Mouse (Mus musculus) neural tube, embryonic 15.5 days (tissue): ENCODE measurements around the gene Borcs5. TPM values are rescaled to one million over a fixed set of nuclear protein-coding genes. Genes with fewer than 3 reads are reported as not detected.

Source experiments
- ATAC-seq: fragments of 200-750 bp; cut with Nextera tagmentation; 2 replicates; pipeline ENCODE4 v1.8.0; 2017; ENCODE audit warnings: mild to moderate bottlenecking, moderate TSS enrichment, moderate library complexity; ENCODE audit not compliant: low FRiP score
- H3K27ac ChIP-seq: fragments of 300-500 bp; sonication (generic); replicated peaks from 2 replicates; pipeline ENCODE4 v1.5.1; 2015; ENCODE audit warnings: mild to moderate bottlenecking, inconsistent platforms
- H3K27me3 ChIP-seq: fragments of 300-500 bp; sonication (generic); replicated peaks from 2 replicates; pipeline ENCODE4 v1.6.1; 2015; ENCODE audit warnings: inconsistent platforms
- H3K36me3 ChIP-seq: fragments of 300-500 bp; sonication (generic); 2 replicates; pipeline ENCODE4 v1.6.1; 2015; ENCODE audit warnings: inconsistent platforms
- H3K4me1 ChIP-seq: fragments of 300-500 bp; sonication (generic); 2 replicates; pipeline ENCODE4 v1.6.1; 2015; ENCODE audit warnings: inconsistent platforms
- H3K4me2 ChIP-seq: fragments of 300-500 bp; sonication (generic); 2 replicates; pipeline ENCODE4 v1.6.1; 2015; ENCODE audit warnings: inconsistent platforms, mild to moderate bottlenecking, moderate library complexity
- H3K4me3 ChIP-seq: fragments of 300-500 bp; sonication (generic); replicated peaks from 2 replicates; pipeline ENCODE4 v1.5.1; 2015; ENCODE audit warnings: mild to moderate bottlenecking, inconsistent platforms
- H3K9ac ChIP-seq: fragments of 300-500 bp; sonication (generic); replicated peaks from 2 replicates; pipeline ENCODE4 v1.6.1; 2015; ENCODE audit warnings: mild to moderate bottlenecking, inconsistent platforms
- H3K9me3 ChIP-seq: fragments of 300-500 bp; sonication (generic); replicated peaks from 2 replicates; pipeline ENCODE4 v1.6.1; 2016; ENCODE audit warnings: inconsistent platforms
- WGBS: fragments of 180-500 bp; shearing (Covaris S2); methylation state at CpG from one replicate; pipeline ENCODE4 v1.1.7; 2015; ENCODE audit warnings: mixed read lengths; 5-methylcytosine and 5-hydroxymethylcytosine counted together
- polyA plus RNA-seq: library from polyadenylated mRNA; unstranded; fragments of >200 nt; fragmentation: Nextera tagmentation; extraction: Ambion mirVana; gene quantifications from 2 replicates; pipeline ENCODE4 v1.2.1, GENCODE M21; 2015

Borcs5 gene
- polyA plus RNA-seq, 1 experiment from 2014 or later, result 44.3 TPM

- H3K9ac ChIP-seq, result no peak overlapping the region
- 0 out of 2 replicates have a peak, but pooled peaks cover 2% of the 10 kb centered on the region for H3K4me1 ChIP-seq
- no peaks in the 10 kb centered on the region for H3K36me3 ChIP-seq
- no peak overlapping the region for H3K4me2 ChIP-seq
- H3K9me3 ChIP-seq, result no peaks in the 10 kb centered on the region
- H3K27me3 ChIP-seq, result no peaks in the 10 kb centered on the region
- H3K27ac ChIP-seq, result no peak overlapping the region
- WGBS, result 90% methylated on average over 9 of the region's 9 CpGs
- ATAC-seq, result no peak
- H3K4me3 ChIP-seq, result no peak overlapping the region
These were observed 28.9 kb upstream of the Borcs5 start for GRCm38 (mm10) chr6:134610380-134610779.

GRCm38 (mm10) chr6:134611896-134612295, 27.4 kb upstream of the Borcs5 start:
- no peak overlapping the region for H3K9ac ChIP-seq
- WGBS, result 81% methylated on average over 13 of the region's 13 CpGs
- H3K4me3 ChIP-seq, result no peak overlapping the region
- no peak for ATAC-seq
- H3K4me1 ChIP-seq, result 0 out of 2 replicates have a peak, but pooled peaks cover 2% of the 10 kb centered on the region
- H3K4me2 ChIP-seq, result no peak overlapping the region
- H3K36me3 ChIP-seq, result no peaks in the 10 kb centered on the region
- H3K27ac ChIP-seq, result no peak overlapping the region
- H3K27me3 ChIP-seq, result no peaks in the 10 kb centered on the region
- H3K9me3 ChIP-seq, result no peaks in the 10 kb centered on the region

DNA sequence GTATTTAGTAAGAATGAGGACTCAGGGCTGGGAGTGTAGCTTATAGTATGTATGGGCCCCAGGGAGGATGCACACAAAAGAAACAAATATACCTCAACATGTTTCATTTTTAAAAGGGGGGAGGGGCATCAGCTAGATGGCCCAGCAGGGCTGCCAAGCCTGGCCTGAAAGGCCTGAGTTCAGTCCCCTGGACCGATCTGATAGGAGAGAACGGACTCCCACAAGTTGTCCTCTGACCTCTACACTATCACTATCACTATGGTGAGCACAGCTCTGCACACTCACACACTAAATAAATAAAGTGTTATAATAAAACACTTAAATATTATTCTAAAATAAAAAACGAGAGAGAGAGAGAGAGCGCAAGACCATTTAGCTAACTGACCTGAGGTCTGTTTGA, 25.0 kb upstream of the Borcs5 start:
- no peak overlapping the region for H3K27ac ChIP-seq
- no peak for ATAC-seq
- no peaks in the 10 kb centered on the region for H3K9me3 ChIP-seq
- no peaks in the 10 kb centered on the region for H3K27me3 ChIP-seq
- no peak overlapping the region for H3K9ac ChIP-seq
- no peak overlapping the region for H3K4me2 ChIP-seq
- 80% methylated on average over 4 of the region's 4 CpGs for WGBS
- no peak overlapping the region for H3K4me3 ChIP-seq
- 0 out of 2 replicates have a peak, but pooled peaks cover 2% of the 10 kb centered on the region for H3K4me1 ChIP-seq
- no peaks in the 10 kb centered on the region for H3K36me3 ChIP-seq

DNA sequence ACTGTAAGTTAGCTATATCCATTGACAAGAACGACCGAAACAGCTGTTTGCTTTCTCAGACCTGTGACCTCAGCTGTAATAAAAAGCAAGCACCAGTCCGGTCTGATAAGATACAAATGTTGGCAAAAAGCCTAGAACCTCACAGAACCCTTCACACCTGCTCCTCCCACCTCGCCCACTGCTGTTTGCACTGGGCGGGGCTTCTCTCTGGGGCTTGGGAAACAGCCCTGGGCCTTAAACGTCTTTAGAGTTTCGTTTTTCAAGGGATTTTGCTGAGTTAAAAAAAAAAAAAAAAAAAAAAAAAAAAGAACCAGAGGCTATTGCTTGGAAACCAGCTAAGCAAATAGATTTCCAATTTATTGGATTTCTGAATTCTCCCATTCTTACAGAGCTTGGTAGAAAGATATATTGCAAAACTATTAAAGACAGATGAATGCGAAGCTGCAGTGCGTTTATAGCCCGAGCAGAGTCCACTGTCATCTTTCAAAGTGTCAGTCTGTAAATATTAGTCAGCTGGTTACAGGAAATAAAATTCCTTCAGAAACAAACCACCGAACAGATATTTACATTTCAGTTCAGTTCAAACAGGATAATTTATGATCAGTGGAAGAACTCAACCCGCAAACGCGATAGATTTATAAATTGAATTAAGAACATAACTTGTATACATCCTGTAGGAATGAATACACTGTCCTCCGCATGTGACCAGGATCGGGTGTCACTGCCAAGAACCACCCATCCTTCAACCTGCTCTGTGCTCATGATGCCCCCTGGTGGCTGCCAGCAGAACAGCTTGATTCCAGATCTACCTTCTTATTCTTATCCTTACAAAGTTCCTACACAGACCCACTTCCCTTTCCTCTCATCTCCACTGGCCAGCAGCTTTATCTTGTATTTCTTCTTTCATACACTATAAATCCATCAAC, 24.3 kb upstream of the Borcs5 start:
- Histone ChIP-seq H3K27me3 (no peaks in the 10 kb centered on the region), H3K4me2 (peak overlapping the region; percentile 30), H3K9ac (no peak overlapping the region), H3K9me3 (no peaks in the 10 kb centered on the region), H3K36me3 (no peaks in the 10 kb centered on the region), H3K27ac (no peak overlapping the region), H3K4me3 (no peak overlapping the region), H3K4me1 (0 out of 2 replicates have a peak, but pooled peaks cover 2% of the 10 kb centered on the region)
- peak; percentile 58 for ATAC-seq
- WGBS, result 20% methylated on average over 16 of the region's 16 CpGs

DNA sequence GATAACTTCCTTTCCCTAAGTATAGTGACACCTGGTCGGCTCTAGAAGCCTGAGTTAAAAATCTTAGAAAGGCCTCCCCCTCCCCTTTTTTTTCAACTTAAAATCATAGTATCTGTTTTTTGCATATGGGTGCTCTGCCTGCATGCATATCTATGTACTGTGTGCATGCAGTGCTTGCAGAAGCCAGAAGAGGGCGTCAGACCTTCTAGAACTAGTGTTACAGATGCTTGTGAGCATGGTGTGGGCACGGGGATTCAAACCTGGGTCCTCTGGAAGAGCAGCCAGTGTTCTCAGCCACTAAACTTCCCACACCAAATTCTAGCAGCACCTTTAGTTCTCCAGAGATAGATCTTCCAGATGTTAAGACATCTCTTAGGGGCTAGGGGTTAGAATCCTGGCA, 21.7 kb upstream of the Borcs5 start:
- no peak overlapping the region for H3K9ac ChIP-seq
- H3K4me2 ChIP-seq, result no peak overlapping the region
- 0 out of 2 replicates have a peak, but pooled peaks cover 2% of the 10 kb centered on the region for H3K4me1 ChIP-seq
- no peak overlapping the region for H3K4me3 ChIP-seq
- no peaks in the 10 kb centered on the region for H3K27me3 ChIP-seq
- WGBS, result 60% methylated on average over 3 of the region's 3 CpGs
- ATAC-seq, result no peak
- H3K9me3 ChIP-seq, result no peaks in the 10 kb centered on the region
- H3K36me3 ChIP-seq, result no peaks in the 10 kb centered on the region
- H3K27ac ChIP-seq, result no peak overlapping the region

DNA sequence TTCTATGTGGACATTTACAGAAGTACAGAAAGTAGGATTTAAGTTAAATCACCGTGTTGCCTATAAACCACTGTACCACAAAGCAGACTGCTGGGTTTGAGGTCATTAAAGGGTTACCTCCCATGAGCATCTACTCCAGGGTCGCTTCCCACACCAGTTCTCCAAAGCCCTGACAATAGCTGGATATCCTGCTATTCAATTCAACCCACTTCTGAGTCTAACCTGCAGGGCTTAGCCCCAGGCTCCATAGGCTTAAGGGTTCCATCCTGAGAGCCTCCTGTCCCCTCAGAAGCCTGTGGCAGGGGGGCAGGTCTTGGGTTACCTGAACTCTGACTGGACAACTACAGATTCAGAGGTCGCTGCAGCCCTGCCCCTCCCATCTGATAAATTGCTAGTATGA, 19.2 kb upstream of the Borcs5 start:
- Histone ChIP-seq H3K27ac (no peak overlapping the region), H3K4me3 (no peak overlapping the region), H3K36me3 (no peaks in the 10 kb centered on the region), H3K9me3 (no peaks in the 10 kb centered on the region), H3K27me3 (no peaks in the 10 kb centered on the region), H3K4me2 (no peak overlapping the region), H3K4me1 (no peaks in the 10 kb centered on the region), H3K9ac (no peak overlapping the region)
- WGBS, result 64% methylated on average over 3 of the region's 3 CpGs
- ATAC-seq, result no peak

- H3K27ac ChIP-seq, result no peak overlapping the region
- no peaks in the 10 kb centered on the region for H3K4me1 ChIP-seq
- no peaks in the 10 kb centered on the region for H3K36me3 ChIP-seq
- no peak overlapping the region for H3K4me2 ChIP-seq
- no peaks in the 10 kb centered on the region for H3K27me3 ChIP-seq
- no peak overlapping the region for H3K4me3 ChIP-seq
- H3K9ac ChIP-seq, result no peak overlapping the region
- 72% methylated on average over 6 of the region's 6 CpGs for WGBS
- ATAC-seq, result no peak
- no peaks in the 10 kb centered on the region for H3K9me3 ChIP-seq
These were observed 18.3 kb upstream of the Borcs5 start for GRCm38 (mm10) chr6:134620846-134621551.

DNA sequence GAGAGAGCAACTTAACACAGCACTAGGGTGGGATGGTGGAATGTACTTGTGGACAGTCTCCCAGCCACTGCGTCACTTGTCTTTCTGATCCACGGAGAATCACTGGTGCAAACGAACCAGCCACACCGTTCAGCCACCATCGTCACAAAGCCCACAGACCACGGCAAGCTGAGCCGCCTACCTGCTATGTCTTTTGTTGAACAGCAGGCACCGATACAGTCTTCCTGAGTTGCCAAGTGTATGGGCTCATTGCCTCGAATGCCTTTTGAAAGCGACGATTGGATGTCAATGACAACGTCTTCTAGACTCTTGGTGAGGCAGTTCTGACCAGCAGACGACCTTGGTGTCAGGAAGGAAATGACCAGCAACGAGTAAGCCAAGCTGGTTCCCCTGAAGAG, 17.8 kb upstream of the Borcs5 start:
- H3K4me1 ChIP-seq, result no peaks in the 10 kb centered on the region
- H3K4me3 ChIP-seq, result no peak overlapping the region
- H3K36me3 ChIP-seq, result no peaks in the 10 kb centered on the region
- H3K9ac ChIP-seq, result no peak overlapping the region
- WGBS, result 84% methylated on average over 14 of the region's 14 CpGs
- ATAC-seq, result no peak
- H3K27me3 ChIP-seq, result no peaks in the 10 kb centered on the region
- no peak overlapping the region for H3K27ac ChIP-seq
- H3K9me3 ChIP-seq, result no peaks in the 10 kb centered on the region
- no peak overlapping the region for H3K4me2 ChIP-seq

GRCm38 (mm10) chr6:134625431-134625830, 13.9 kb upstream of the Borcs5 start:
- no peaks in the 10 kb centered on the region for H3K36me3 ChIP-seq
- no peak for ATAC-seq
- 0 out of 2 replicates have a peak, but pooled peaks cover under 1% of the 10 kb centered on the region for H3K27me3 ChIP-seq
- H3K4me1 ChIP-seq, result no peaks in the 10 kb centered on the region
- H3K4me3 ChIP-seq, result no peak overlapping the region
- 73% methylated on average over 12 of the region's 12 CpGs for WGBS
- H3K4me2 ChIP-seq, result no peak overlapping the region
- H3K9me3 ChIP-seq, result no peaks in the 10 kb centered on the region
- H3K9ac ChIP-seq, result no peak overlapping the region
- no peak overlapping the region for H3K27ac ChIP-seq

DNA sequence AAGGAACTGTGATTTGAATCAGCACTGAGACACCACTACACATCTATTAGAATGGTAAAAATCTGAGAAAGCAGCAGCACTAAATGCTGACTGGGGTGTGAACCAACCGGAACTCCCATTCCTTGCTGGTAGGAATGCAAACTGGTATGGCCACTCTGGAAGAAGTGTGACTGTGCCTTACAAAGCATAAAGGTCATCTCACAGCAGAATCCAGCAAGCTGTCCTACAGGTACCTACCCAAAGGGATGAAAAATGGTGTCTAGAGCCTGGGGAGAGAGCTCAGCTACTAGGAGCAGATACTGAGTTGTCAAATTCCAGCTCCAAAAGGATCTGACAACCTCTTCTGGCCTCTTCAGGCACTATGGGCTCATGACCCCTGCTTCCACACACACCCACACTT, 12.7 kb upstream of the Borcs5 start:
- no peaks in the 10 kb centered on the region for H3K4me1 ChIP-seq
- no peak for ATAC-seq
- WGBS, result 93% methylated on average over 1 of the region's 1 CpGs

DNA sequence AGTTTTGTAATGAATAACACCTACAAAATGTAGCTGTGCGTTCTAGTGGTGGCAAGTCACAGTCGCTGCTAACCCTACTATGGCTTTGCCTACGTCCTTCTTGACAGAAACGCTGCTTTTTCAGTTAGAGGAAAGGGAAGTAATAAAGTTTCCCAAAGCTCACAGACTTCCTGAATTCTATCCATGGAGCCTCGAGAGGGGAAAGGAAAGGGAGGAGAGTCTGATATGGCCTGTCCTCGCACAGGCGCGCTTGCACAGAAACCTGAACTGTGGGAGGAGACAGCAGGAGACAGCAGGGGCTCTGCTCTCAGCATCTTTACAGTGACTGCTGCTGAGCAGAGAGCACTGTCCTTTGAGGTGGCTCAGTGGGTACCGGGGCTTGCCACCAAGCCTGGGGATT, 8.9 kb upstream of the Borcs5 start:
- H3K4me2 ChIP-seq, result no peak overlapping the region
- peaks cover 10% of the 10 kb centered on the region for H3K4me1 ChIP-seq
- no peaks in the 10 kb centered on the region for H3K9me3 ChIP-seq
- H3K27me3 ChIP-seq, result peaks cover 29% of the 10 kb centered on the region; the same call in 1 of the 2 replicates
- ATAC-seq, result no peak
- H3K27ac ChIP-seq, result no peak overlapping the region
- WGBS, result 72% methylated on average over 9 of the region's 9 CpGs
- H3K9ac ChIP-seq, result no peak overlapping the region
- no peak overlapping the region for H3K4me3 ChIP-seq
- H3K36me3 ChIP-seq, result no peaks in the 10 kb centered on the region

More for the DNA sequence above, 12.7 kb upstream of the Borcs5 start:
- Histone ChIP-seq H3K9ac (no peak overlapping the region), H3K4me2 (no peak overlapping the region), H3K4me3 (no peak overlapping the region), H3K27ac (no peak overlapping the region), H3K27me3 (peaks cover 8% of the 10 kb centered on the region; the same call in 1 of the 2 replicates), H3K36me3 (no peaks in the 10 kb centered on the region), H3K9me3 (no peaks in the 10 kb centered on the region)
